Mouse (Mus musculus): ENCODE data around the gene Zfp970. TPM values are rescaled to one million over a fixed set of nuclear protein-coding genes. Genes with fewer than 3 reads are reported as not detected.

Gene Zfp970
- 1 to 10 TPM; 2.9 to 3.2 TPM for total RNA-seq (2023)

GRCm38 (mm10) chr2:177464676-177465075, at the start of gene Zfp970:
TSS of gene Zfp970 (plus strand) at chr2:177464733.

DNA sequence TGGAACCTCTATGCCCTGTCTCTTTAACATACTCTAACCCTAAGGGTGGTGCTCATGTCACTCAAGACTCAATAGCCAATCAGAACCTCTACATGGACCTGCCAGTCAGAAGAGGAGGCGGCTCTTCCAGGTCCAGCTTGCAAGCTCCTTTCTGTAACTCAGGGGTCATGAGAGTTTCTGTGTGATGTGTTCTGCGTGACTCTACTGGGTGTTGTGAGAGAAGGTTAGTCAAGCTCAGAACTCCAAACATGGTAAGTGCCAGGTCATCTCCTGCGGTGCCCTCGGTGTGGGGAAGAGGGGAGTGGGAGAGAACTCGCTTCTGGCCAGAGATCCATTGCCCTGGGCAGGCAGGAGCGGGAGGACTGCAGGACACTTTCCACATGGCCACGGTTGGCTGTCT, 33.5 kb downstream of the Zfp970 start, which contains the start of gene Gm14403:
TSS of gene Gm14403 (plus strand) at position 149 of the 400 bp plus-strand sequence.

Other genes with a start within 250 kb of the Zfp970 start
- gene Gm14409, start 197.7 kb upstream of the Zfp970 start, total RNA-seq (2023), result under 1 TPM in 1 of 2 experiments, not detected in 1; 0.86 TPM
- not detected for gene Gm14412, start 140.4 kb upstream of the Zfp970 start, total RNA-seq (2023)
- gene Gm14418, start 66.4 kb upstream of the Zfp970 start, total RNA-seq (2023), result 1 to 10 TPM in 1 of 2 experiments, under 1 TPM in 1; 0.50 to 2.9 TPM
- 1 to 10 TPM; 6.0 to 7.2 TPM for gene Gm14403, start 33.5 kb downstream of the Zfp970 start, total RNA-seq (2023)
- not detected for gene Gm14406, start 113.5 kb downstream of the Zfp970 start, total RNA-seq (2023)

Measured in monocyte, adult 59 days (primary cell).